Mouse (Mus musculus): Measurements from ENCODE around the gene Ube2e3. TPM values are rescaled to one million over a fixed set of nuclear protein-coding genes. Genes with fewer than 3 reads are reported as not detected.
A peak's percentile ranks its signal among the peaks of the same experiment; 100 is the strongest.

Ube2e3 gene
- total and polyA plus RNA-seq, 2 experiments = 17.2 to 22.3 TPM

- Histone ChIP-seq H3K27ac (replicated peaks; ENCODE audit: insufficient read depth, low read depth, low read length) (no peak overlapping the region), H3K79me2 (ENCODE audit: control insufficient read depth, insufficient read depth, low read length) (no peaks in the 10 kb centered on the region), H3K4me1 (ENCODE audit: control insufficient read depth, insufficient read depth, low read length) (no peaks in the 10 kb centered on the region; the same call in 1 of the 2 replicates), H3K9ac (ENCODE audit: low read depth, low read length) (no peak overlapping the region), H3K36me3 (ENCODE audit: control insufficient read depth, insufficient read depth, low read length) (peaks cover 9% of the 10 kb centered on the region; the same call in 1 of the 2 replicates), H3K4me3 (ENCODE audit: insufficient read depth, low read depth, low read length) (no peak overlapping the region), H3K27me3 (ENCODE audit: control insufficient read depth, insufficient read depth, low read length) (no peaks in the 10 kb centered on the region)
- no peak for DNase-seq (ENCODE audit: extremely low read depth, low read depth, low spot score)
- no peak for TF ChIP-seq POLR2A (IDR thresholded peaks at IDR 0.05; ENCODE audit: extremely low read depth, insufficient read depth, low read length)
- TF ChIP-seq CTCF (IDR thresholded peaks at IDR 0.05; ENCODE audit: low read depth, low read length) = no peak
- 76% methylated on average over 6 of the region's 6 CpGs for WGBS
Observed at GRCm38 (mm10) chr2:78922980-78923674, 55.2 kb downstream of the Ube2e3 start.

GRCm38 (mm10) chr2:78925807-78926206, 57.9 kb downstream of the Ube2e3 start:
- 92% methylated on average over 1 of the region's 1 CpGs for WGBS
- Histone ChIP-seq H3K27me3 (ENCODE audit: control insufficient read depth, insufficient read depth, low read length) (no peaks in the 10 kb centered on the region), H3K9ac (ENCODE audit: low read depth, low read length) (no peak overlapping the region), H3K4me3 (ENCODE audit: insufficient read depth, low read depth, low read length) (no peak overlapping the region), H3K36me3 (ENCODE audit: control insufficient read depth, insufficient read depth, low read length) (peaks cover 2% of the 10 kb centered on the region; the same call in 1 of the 2 replicates), H3K27ac (replicated peaks; ENCODE audit: insufficient read depth, low read depth, low read length) (no peak overlapping the region), H3K79me2 (ENCODE audit: control insufficient read depth, insufficient read depth, low read length) (no peaks in the 10 kb centered on the region), H3K4me1 (ENCODE audit: control insufficient read depth, insufficient read depth, low read length) (no peaks in the 10 kb centered on the region; the same call in 1 of the 2 replicates)
- DNase-seq (ENCODE audit: extremely low read depth, low read depth, low spot score) = no peak
- TF ChIP-seq POLR2A (IDR thresholded peaks at IDR 0.05; ENCODE audit: extremely low read depth, insufficient read depth, low read length) (no peak), CTCF (IDR thresholded peaks at IDR 0.05; ENCODE audit: low read depth, low read length) (no peak)

GRCm38 (mm10) chr2:78927625-78928024, 59.7 kb downstream of the Ube2e3 start:
- H3K4me1 ChIP-seq (ENCODE audit: control insufficient read depth, insufficient read depth, low read length) = no peaks in the 10 kb centered on the region; the same call in 1 of the 2 replicates
- TF ChIP-seq POLR2A (IDR thresholded peaks at IDR 0.05; ENCODE audit: extremely low read depth, insufficient read depth, low read length) (no peak), CTCF (IDR thresholded peaks at IDR 0.05; ENCODE audit: low read depth, low read length) (no peak)
- H3K79me2 ChIP-seq (ENCODE audit: control insufficient read depth, insufficient read depth, low read length) = no peaks in the 10 kb centered on the region
- H3K9ac ChIP-seq (ENCODE audit: low read depth, low read length) = no peak overlapping the region
- DNase-seq (ENCODE audit: extremely low read depth, low read depth, low spot score) = no peak
- WGBS = 77% methylated on average over 3 of the region's 3 CpGs
- no peaks in the 10 kb centered on the region for H3K27me3 ChIP-seq (ENCODE audit: control insufficient read depth, insufficient read depth, low read length)
- no peak overlapping the region for H3K27ac ChIP-seq (replicated peaks; ENCODE audit: insufficient read depth, low read depth, low read length)
- no peak overlapping the region for H3K4me3 ChIP-seq (ENCODE audit: insufficient read depth, low read depth, low read length)
- no peaks in the 10 kb centered on the region for H3K36me3 ChIP-seq (ENCODE audit: control insufficient read depth, insufficient read depth, low read length)

GRCm38 (mm10) chr2:78928080-78928479, 60.2 kb downstream of the Ube2e3 start:
- WGBS = 88% methylated on average over 5 of the region's 5 CpGs
- Histone ChIP-seq H3K9ac (ENCODE audit: low read depth, low read length) (no peak overlapping the region), H3K27ac (replicated peaks; ENCODE audit: insufficient read depth, low read depth, low read length) (no peak overlapping the region), H3K79me2 (ENCODE audit: control insufficient read depth, insufficient read depth, low read length) (no peaks in the 10 kb centered on the region), H3K4me1 (ENCODE audit: control insufficient read depth, insufficient read depth, low read length) (no peaks in the 10 kb centered on the region; the same call in 1 of the 2 replicates), H3K27me3 (ENCODE audit: control insufficient read depth, insufficient read depth, low read length) (no peaks in the 10 kb centered on the region), H3K36me3 (ENCODE audit: control insufficient read depth, insufficient read depth, low read length) (no peaks in the 10 kb centered on the region), H3K4me3 (ENCODE audit: insufficient read depth, low read depth, low read length) (no peak overlapping the region)
- TF ChIP-seq CTCF (IDR thresholded peaks at IDR 0.05; ENCODE audit: low read depth, low read length) (no peak), POLR2A (IDR thresholded peaks at IDR 0.05; ENCODE audit: extremely low read depth, insufficient read depth, low read length) (no peak)
- no peak for DNase-seq (ENCODE audit: extremely low read depth, low read depth, low spot score)

GRCm38 (mm10) chr2:78931358-78931757, 63.4 kb downstream of the Ube2e3 start:
- Histone ChIP-seq H3K79me2 (ENCODE audit: control insufficient read depth, insufficient read depth, low read length) (no peaks in the 10 kb centered on the region), H3K4me1 (ENCODE audit: control insufficient read depth, insufficient read depth, low read length) (no peaks in the 10 kb centered on the region; the same call in 1 of the 2 replicates)
- TF ChIP-seq POLR2A (IDR thresholded peaks at IDR 0.05; ENCODE audit: extremely low read depth, insufficient read depth, low read length) = no peak
- 0 out of 2 replicates have a peak, but pooled peaks have one; percentile 9 for TF ChIP-seq CTCF (IDR thresholded peaks at IDR 0.05; ENCODE audit: low read depth, low read length)

GRCm38 (mm10) chr2:78959451-78959850, 91.5 kb downstream of the Ube2e3 start:
- Histone ChIP-seq H3K4me1 (ENCODE audit: control insufficient read depth, insufficient read depth, low read length) (peaks cover 1% of the 10 kb centered on the region; the same call in 1 of the 2 replicates), H3K36me3 (ENCODE audit: control insufficient read depth, insufficient read depth, low read length) (no peaks in the 10 kb centered on the region), H3K27me3 (ENCODE audit: control insufficient read depth, insufficient read depth, low read length) (no peaks in the 10 kb centered on the region), H3K4me3 (ENCODE audit: insufficient read depth, low read depth, low read length) (no peak overlapping the region), H3K9ac (ENCODE audit: low read depth, low read length) (no peak overlapping the region), H3K79me2 (ENCODE audit: control insufficient read depth, insufficient read depth, low read length) (no peaks in the 10 kb centered on the region), H3K27ac (replicated peaks; ENCODE audit: insufficient read depth, low read depth, low read length) (no peak overlapping the region)
- TF ChIP-seq POLR2A (IDR thresholded peaks at IDR 0.05; ENCODE audit: extremely low read depth, insufficient read depth, low read length) (no peak), CTCF (IDR thresholded peaks at IDR 0.05; ENCODE audit: low read depth, low read length) (0 out of 2 replicates have a peak, but pooled peaks have one; percentile 18)
- 55% methylated on average over 3 of the region's 3 CpGs for WGBS
- DNase-seq (ENCODE audit: extremely low read depth, low read depth, low spot score) = peak; percentile 6

More at GRCm38 (mm10) chr2:78931358-78931757, 63.4 kb downstream of the Ube2e3 start:
- Histone ChIP-seq H3K27me3 (ENCODE audit: control insufficient read depth, insufficient read depth, low read length) (no peaks in the 10 kb centered on the region), H3K9ac (ENCODE audit: low read depth, low read length) (no peak overlapping the region), H3K27ac (replicated peaks; ENCODE audit: insufficient read depth, low read depth, low read length) (no peak overlapping the region), H3K4me3 (ENCODE audit: insufficient read depth, low read depth, low read length) (no peak overlapping the region), H3K36me3 (ENCODE audit: control insufficient read depth, insufficient read depth, low read length) (no peaks in the 10 kb centered on the region)
- WGBS = 45% methylated on average over 2 of the region's 2 CpGs
- no peak for DNase-seq (ENCODE audit: extremely low read depth, low read depth, low spot score)
